Mouse (Mus musculus) heart, embryonic 11.5 days (tissue): ENCODE results near the gene Ninj1. TPM values are rescaled to one million over a fixed set of nuclear protein-coding genes. Genes with fewer than 3 reads are reported as not detected.

ENCODE experiments used
- ATAC-seq: fragments of 200-750 bp; cut with Nextera tagmentation; replicated peaks from 2 replicates; pipeline ENCODE4 v1.8.0; 2017; ENCODE audit warnings: moderate library complexity; ENCODE audit not compliant: insufficient number of reproducible peaks, low FRiP score, low TSS enrichment
- H3K27ac ChIP-seq: fragments of 300-500 bp; sonication (generic); 2 replicates; pipeline ENCODE4 v1.5.1; 2014; ENCODE audit warnings: mild to moderate bottlenecking, low read depth, low read length
- H3K27me3 ChIP-seq: fragments of 300-500 bp; sonication (generic); 2 replicates; pipeline ENCODE4 v1.6.1; 2014; ENCODE audit warnings: mild to moderate bottlenecking, low read length, mixed read lengths; ENCODE audit not compliant: control insufficient read depth, insufficient read depth
- H3K36me3 ChIP-seq: fragments of 300-500 bp; sonication (generic); 2 replicates; pipeline ENCODE4 v1.6.1; 2014; ENCODE audit warnings: mild to moderate bottlenecking, low read length, moderate library complexity, mixed read lengths; ENCODE audit not compliant: control insufficient read depth, insufficient read depth
- H3K4me1 ChIP-seq: fragments of 300-500 bp; sonication (generic); 2 replicates; pipeline ENCODE4 v1.6.1; 2014; ENCODE audit warnings: low read length; ENCODE audit not compliant: control insufficient read depth, insufficient read depth
- H3K4me2 ChIP-seq: fragments of 300-500 bp; sonication (generic); 2 replicates; pipeline ENCODE4 v1.6.1; 2014; ENCODE audit warnings: mild to moderate bottlenecking, moderate library complexity
- H3K4me3 ChIP-seq: fragments of 300-500 bp; sonication (generic); 2 replicates; pipeline ENCODE4 v1.5.1; 2014; ENCODE audit warnings: low read depth, low read length
- H3K9ac ChIP-seq: fragments of 300-500 bp; sonication (generic); 2 replicates; pipeline ENCODE4 v1.6.1; 2014; ENCODE audit warnings: mild to moderate bottlenecking, low read depth, low read length, moderate library complexity
- H3K9me3 ChIP-seq: fragments of 300-500 bp; sonication (generic); replicated peaks from 2 replicates; pipeline ENCODE4 v1.6.1; 2016; ENCODE audit warnings: low read length; ENCODE audit not compliant: control insufficient read depth
- WGBS: fragments of 180-500 bp; shearing (Covaris S2); extraction: QIAGEN DNeasy Blood & Tissue Kit; methylation state at CpG from one replicate; pipeline ENCODE4 v1.1.7; 2014; ENCODE audit not compliant: insufficient replicate concordance; 5-methylcytosine and 5-hydroxymethylcytosine counted together
- polyA plus RNA-seq: library from polyadenylated mRNA; unstranded; fragments of >200 nt; fragmentation: Nextera tagmentation; extraction: Ambion mirVana; gene quantifications from 2 replicates; pipeline ENCODE4 v1.2.1, GENCODE M21; 2014

Ninj1 gene
- polyA plus RNA-seq, 1 experiment from 2014 or later = 60.6 TPM

- Histone ChIP-seq H3K27ac (no peak overlapping the region), H3K4me1 (peaks cover 54% of the 10 kb centered on the region), H3K9me3 (no peaks in the 10 kb centered on the region), H3K9ac (no peak overlapping the region), H3K27me3 (no peaks in the 10 kb centered on the region), H3K4me2 (no peak overlapping the region; the same call in 1 of the 2 replicates), H3K36me3 (no peaks in the 10 kb centered on the region), H3K4me3 (no peak overlapping the region)
- ATAC-seq = no peak
- 54% methylated on average over 2 of the region's 2 CpGs for WGBS
Measured at GRCm38 (mm10) chr13:49188966-49189360, 1.7 kb downstream of the Ninj1 start.

DNA sequence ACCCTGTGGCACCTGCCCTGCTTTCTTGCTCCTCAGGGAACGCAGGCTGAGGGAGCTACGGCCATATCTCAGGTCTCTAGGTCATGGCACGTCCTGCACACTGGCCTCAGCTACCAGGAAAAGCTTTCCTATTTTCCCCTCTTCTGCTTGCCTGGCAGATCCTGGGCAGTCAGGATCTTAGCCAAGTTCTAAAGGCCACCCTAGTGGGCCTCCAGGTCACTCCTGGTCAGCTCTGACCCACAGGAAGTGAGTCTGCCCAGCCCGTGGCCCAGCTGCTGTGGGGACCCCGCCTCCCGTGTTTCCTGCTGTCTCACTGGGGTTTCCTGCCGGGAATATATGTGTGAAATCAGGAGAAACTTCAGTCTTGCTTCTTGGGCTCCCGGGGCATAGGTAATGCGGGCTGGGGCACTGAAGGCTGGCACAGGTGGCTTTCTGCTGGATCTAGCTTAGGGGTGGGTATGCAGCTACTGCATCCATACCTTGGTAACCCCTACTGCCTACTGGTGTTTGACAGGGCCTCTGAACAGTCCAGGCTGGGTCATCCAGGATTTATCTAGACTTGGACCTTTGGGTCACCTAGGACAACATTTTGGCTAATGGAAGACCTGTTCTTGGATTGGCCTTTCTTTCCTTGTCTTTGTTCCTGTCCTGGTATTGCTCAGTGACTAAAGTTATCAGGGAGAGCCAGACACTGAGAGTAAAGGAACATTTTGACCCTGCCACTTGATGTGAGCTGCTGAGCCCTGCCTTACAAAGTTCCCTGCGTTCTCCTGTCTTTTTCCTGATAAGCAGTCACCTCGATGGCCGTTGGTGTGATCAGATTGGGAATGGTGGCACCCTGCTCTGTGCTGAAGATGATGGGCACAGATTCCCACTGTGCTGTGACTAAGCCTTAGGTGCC lies 2.9 kb downstream of the Ninj1 start:
- Histone ChIP-seq H3K4me3 (no peak overlapping the region), H3K9me3 (no peaks in the 10 kb centered on the region), H3K36me3 (no peaks in the 10 kb centered on the region), H3K4me2 (peak overlapping the region; percentile 29; the same call in 1 of the 2 replicates), H3K4me1 (peaks cover 54% of the 10 kb centered on the region), H3K9ac (no peak overlapping the region; the same call in 1 of the 2 replicates), H3K27me3 (no peaks in the 10 kb centered on the region), H3K27ac (peak overlapping the region; percentile 50; the same call in 1 of the 2 replicates)
- 53% methylated on average over 12 of the region's 12 CpGs for WGBS
- no peak for ATAC-seq

DNA sequence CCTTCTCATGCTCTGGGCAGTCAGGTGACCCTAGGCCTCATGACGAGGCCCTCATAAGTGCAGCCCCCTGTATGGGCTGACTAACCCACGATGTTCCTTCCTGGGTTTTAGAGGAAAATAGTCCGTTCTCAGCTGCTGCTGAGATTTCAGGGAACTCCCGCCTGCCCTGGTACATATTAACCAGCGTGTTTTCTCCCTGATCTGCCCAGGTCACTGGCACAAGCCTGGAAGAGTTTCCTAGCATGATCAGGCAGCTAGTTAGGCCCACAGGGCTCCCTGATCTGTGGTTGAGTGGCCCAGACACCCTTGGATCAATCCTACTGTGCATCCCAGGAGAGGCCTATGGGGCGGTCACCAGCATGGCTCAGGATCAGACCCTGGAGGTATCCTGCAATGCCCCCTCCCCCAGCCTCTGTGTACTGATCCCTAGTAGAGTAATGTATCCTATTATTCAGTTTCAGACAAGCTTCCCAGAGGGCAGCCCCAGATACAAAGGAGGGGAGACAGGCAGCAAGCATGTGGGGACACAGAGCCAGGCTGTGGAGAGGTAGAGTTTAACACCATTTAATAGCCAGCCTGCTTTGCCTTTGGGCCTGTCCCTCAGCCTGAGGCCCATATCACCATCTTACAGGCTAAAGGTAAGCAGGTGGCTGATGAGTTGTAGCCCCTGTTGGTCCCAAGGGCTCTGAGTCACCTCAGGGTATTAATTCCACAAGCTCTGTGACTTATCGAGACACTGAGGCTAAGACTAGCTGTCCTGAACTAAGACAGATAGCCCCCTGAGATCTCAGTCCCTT lies 3.8 kb downstream of the Ninj1 start:
- Histone ChIP-seq H3K4me2 (0 out of 2 replicates have a peak overlapping the region, but pooled peaks have one; percentile 2), H3K4me3 (no peak overlapping the region), H3K27me3 (no peaks in the 10 kb centered on the region), H3K36me3 (peaks cover 3% of the 10 kb centered on the region; the same call in 1 of the 2 replicates), H3K27ac (0 out of 2 replicates have a peak overlapping the region, but pooled peaks have one; percentile 50), H3K4me1 (peaks cover 54% of the 10 kb centered on the region), H3K9ac (peak overlapping the region; percentile 52; the same call in 1 of the 2 replicates), H3K9me3 (no peaks in the 10 kb centered on the region)
- 79% methylated on average over 7 of the region's 7 CpGs for WGBS
- ATAC-seq = no peak

DNA sequence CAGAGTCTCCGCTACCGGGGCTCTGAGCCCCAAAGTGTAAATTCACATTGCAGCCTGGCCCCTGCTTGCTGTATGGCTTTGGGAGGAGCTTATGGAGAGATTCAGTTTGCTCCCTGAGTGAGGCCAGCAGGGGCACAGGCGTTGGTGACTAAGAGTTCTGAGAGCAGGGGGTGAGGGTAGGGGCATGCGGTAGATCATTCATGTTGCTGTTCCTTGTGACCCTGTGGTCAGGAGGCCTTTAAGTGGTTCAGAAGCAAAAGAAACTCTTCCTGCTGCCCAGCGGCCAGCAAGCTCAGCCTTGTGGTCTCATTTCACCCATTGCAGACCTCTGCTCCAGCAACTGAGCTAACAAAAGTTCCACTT lies 4.4 kb downstream of the Ninj1 start:
- no peaks in the 10 kb centered on the region for H3K9me3 ChIP-seq
- peak overlapping the region; percentile 49 for H3K9ac ChIP-seq
- no peak for ATAC-seq
- H3K27me3 ChIP-seq = no peaks in the 10 kb centered on the region
- WGBS = 58% methylated on average over 5 of the region's 5 CpGs
- 0 out of 2 replicates have a peak overlapping the region, but pooled peaks have one; percentile 3 for H3K27ac ChIP-seq
- peak overlapping the region; percentile 2; the same call in 1 of the 2 replicates for H3K4me2 ChIP-seq
- no peak overlapping the region for H3K4me3 ChIP-seq
- H3K4me1 ChIP-seq = peaks cover 51% of the 10 kb centered on the region
- peaks cover 3% of the 10 kb centered on the region; the same call in 1 of the 2 replicates for H3K36me3 ChIP-seq

- Histone ChIP-seq H3K36me3 (peaks cover 3% of the 10 kb centered on the region; the same call in 1 of the 2 replicates), H3K9me3 (no peaks in the 10 kb centered on the region), H3K9ac (0 out of 2 replicates have a peak overlapping the region, but pooled peaks have one; percentile 10), H3K4me1 (peaks cover 46% of the 10 kb centered on the region), H3K27me3 (no peaks in the 10 kb centered on the region), H3K4me3 (no peak overlapping the region), H3K27ac (no peak overlapping the region), H3K4me2 (no peak overlapping the region; the same call in 1 of the 2 replicates)
- WGBS = 74% methylated on average over 16 of the region's 16 CpGs
- no peak for ATAC-seq
Measured at GRCm38 (mm10) chr13:49192156-49192855, 5.0 kb downstream of the Ninj1 start.

- no peaks in the 10 kb centered on the region for H3K27me3 ChIP-seq
- H3K36me3 ChIP-seq = peaks cover 3% of the 10 kb centered on the region; the same call in 1 of the 2 replicates
- H3K9ac ChIP-seq = no peak overlapping the region
- no peak overlapping the region for H3K4me2 ChIP-seq
- no peaks in the 10 kb centered on the region for H3K9me3 ChIP-seq
- no peak overlapping the region for H3K4me3 ChIP-seq
- no peak for ATAC-seq
- WGBS = 89% methylated on average over 17 of the region's 17 CpGs
- no peak overlapping the region for H3K27ac ChIP-seq
- peaks cover 39% of the 10 kb centered on the region for H3K4me1 ChIP-seq
Measured at GRCm38 (mm10) chr13:49193650-49194049, 6.4 kb downstream of the Ninj1 start.

GRCm38 (mm10) chr13:49194811-49195210 lies 7.5 kb downstream of the Ninj1 start:
- H3K4me1 ChIP-seq = peaks cover 29% of the 10 kb centered on the region
- H3K9ac ChIP-seq = no peak overlapping the region
- H3K4me2 ChIP-seq = no peak overlapping the region
- no peak overlapping the region for H3K4me3 ChIP-seq
- H3K9me3 ChIP-seq = no peaks in the 10 kb centered on the region
- no peak overlapping the region for H3K27ac ChIP-seq
- no peaks in the 10 kb centered on the region for H3K27me3 ChIP-seq
- H3K36me3 ChIP-seq = peaks cover 3% of the 10 kb centered on the region; the same call in 1 of the 2 replicates
- 87% methylated on average over 13 of the region's 13 CpGs for WGBS
- ATAC-seq = no peak

DNA sequence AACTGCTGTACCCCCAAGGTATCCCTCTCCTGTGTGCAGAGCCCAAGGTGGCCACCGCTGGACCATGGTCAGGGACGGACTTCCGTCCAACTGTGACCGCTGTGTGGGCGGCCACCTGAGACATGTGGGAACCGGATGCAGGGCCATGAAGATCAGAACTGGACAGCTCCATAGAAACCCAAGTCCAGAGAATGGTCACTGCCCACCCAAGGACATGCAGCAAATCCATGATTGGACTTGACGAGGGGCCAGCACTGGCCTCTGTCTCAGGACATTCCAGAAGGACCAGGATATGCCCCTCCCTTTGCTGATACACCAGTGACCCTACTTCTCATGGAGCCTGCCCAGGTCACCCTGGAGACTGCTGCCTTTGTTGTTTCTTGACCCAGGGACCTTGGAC lies 8.4 kb downstream of the Ninj1 start:
- ATAC-seq = no peak
- WGBS = 82% methylated on average over 7 of the region's 7 CpGs
- H3K27me3 ChIP-seq = no peaks in the 10 kb centered on the region
- H3K27ac ChIP-seq = no peak overlapping the region
- peaks cover 20% of the 10 kb centered on the region for H3K4me1 ChIP-seq
- H3K36me3 ChIP-seq = peaks cover 3% of the 10 kb centered on the region; the same call in 1 of the 2 replicates
- no peak overlapping the region for H3K9ac ChIP-seq
- H3K9me3 ChIP-seq = no peaks in the 10 kb centered on the region
- H3K4me3 ChIP-seq = no peak overlapping the region
- H3K4me2 ChIP-seq = no peak overlapping the region
